In genomic region chr5:34271743-34272142, GRCm38 (mm10) we compare ENCODE assay signal across 8 mouse cellular contexts. TPM values are rescaled to one million over a fixed set of nuclear protein-coding genes. Genes with fewer than 3 reads are reported as not detected.
DNase-seq lines count a peak whose midpoint lies in the region; ATAC-seq and TF ChIP-seq lines count a peak whose summit lies in the region.
"Had no signal": no experiment of that assay in that cellular context is flagged by ENCODE, and none has a peak within 500 bp of the region (broad histone marks: within the 10 kb centered on the region; RNA-seq: fewer than 3 reads in every experiment).

No protein-coding gene starts in this region.

- no peak overlapping the region for H3K4me3 ChIP-seq in kidney, embryonic 16.5 days (ENCODE audit: low read length)
- H3K4me3 ChIP-seq in MEL (ENCODE audit: control insufficient read depth in 1 of 2, insufficient read depth in 1 of 2, low read depth in 2 of 2, low read length in 2 of 2), result no peak overlapping the region
- H3K4me3 ChIP-seq in bone marrow macrophage, adult 2 months (ENCODE audit: insufficient read depth, low read length), result no peak overlapping the region
- H3K4me3 ChIP-seq in liver, adult 2 months (ENCODE audit: insufficient read depth, low read depth, low read length), result no peak overlapping the region
- H3K4me3 ChIP-seq in stomach, postnatal 0 days (ENCODE audit: low read depth, low read length), result no peak overlapping the region

- TF ChIP-seq EP300 in MEL (IDR thresholded peaks at IDR 0.05; ENCODE audit: low read depth in 1 of 2, low read length in 2 of 2), result no peak
- no peak for TF ChIP-seq EP300 in stomach, postnatal 0 days (optimal IDR thresholded peaks at IDR 0.05)

- peak; percentile 30 for DNase-seq in kidney, adult 9 months
- DNase-seq in MEL (ENCODE audit: low read depth, low spot score), result peak; percentile 87
- DNase-seq in liver, adult 2 months (ENCODE audit: extremely low read depth, low read depth, low spot score), result peak; percentile 33
- DNase-seq in stomach, postnatal 0 days (ENCODE audit: low spot score), result peak; percentile 53
- no peak for DNase-seq in ovary, postnatal 36 days (ENCODE audit: low spot score)

- H3K4me2 ChIP-seq in kidney, embryonic 16.5 days (replicated peaks; ENCODE audit: low read depth, low read length), result no peak overlapping the region
- H3K4me2 ChIP-seq in stomach, postnatal 0 days (replicated peaks; ENCODE audit: low read depth), result no peak overlapping the region

- no peaks in the 10 kb centered on the region for H3K36me3 ChIP-seq in kidney, embryonic 16.5 days (ENCODE audit: insufficient read depth, low read length)
- no peaks in the 10 kb centered on the region for H3K36me3 ChIP-seq in MEL (ENCODE audit: control insufficient read depth in 1 of 2, insufficient read depth in 2 of 2, low read length in 2 of 2)
- no peaks in the 10 kb centered on the region for H3K36me3 ChIP-seq in liver, adult 2 months (ENCODE audit: control insufficient read depth, insufficient read depth, low read length)
- no peaks in the 10 kb centered on the region for H3K36me3 ChIP-seq in stomach, postnatal 0 days (ENCODE audit: control insufficient read depth, insufficient read depth, low read length)

- no peaks in the 10 kb centered on the region for H3K79me2 ChIP-seq in MEL (ENCODE audit: control insufficient read depth, insufficient read depth, low read length, poor library complexity)
- H3K79me2 ChIP-seq in liver, adult 2 months (ENCODE audit: control insufficient read depth, insufficient read depth, low read length), result no peaks in the 10 kb centered on the region

- TF ChIP-seq POLR2A in MEL (IDR thresholded peaks at IDR 0.05; ENCODE audit: control insufficient read depth in 1 of 2, insufficient read depth in 1 of 2, low read depth in 1 of 2, low read length in 2 of 2, poor library complexity in 1 of 2), result no peak
- no peak for TF ChIP-seq POLR2A in bone marrow macrophage, adult 2 months (IDR thresholded peaks at IDR 0.05; ENCODE audit: borderline replicate concordance, low read depth, low read length)
- no peak for TF ChIP-seq POLR2A in liver, adult 2 months (IDR thresholded peaks at IDR 0.05; ENCODE audit: extremely low read depth, insufficient read depth, low read length)

- no peaks in the 10 kb centered on the region for H3K4me1 ChIP-seq in kidney, embryonic 16.5 days (ENCODE audit: insufficient read depth, low read length)
- H3K4me1 ChIP-seq in MEL (ENCODE audit: control insufficient read depth in 1 of 2, insufficient read depth in 2 of 2, low read length in 2 of 2), result peaks cover 0 to 10% of the 10 kb centered on the region in 2 experiments; a peak in 1 of 4 replicates
- no peaks in the 10 kb centered on the region for H3K4me1 ChIP-seq in bone marrow macrophage, adult 2 months (ENCODE audit: control insufficient read depth, insufficient read depth, low read length)
- no peaks in the 10 kb centered on the region for H3K4me1 ChIP-seq in liver, adult 2 months (ENCODE audit: control insufficient read depth, insufficient read depth, low read length)
- no peaks in the 10 kb centered on the region; the same call in 1 of the 2 replicates for H3K4me1 ChIP-seq in stomach, postnatal 0 days (replicated peaks; ENCODE audit: control insufficient read depth, insufficient read depth)

- H3K9ac ChIP-seq in kidney, embryonic 16.5 days (replicated peaks; ENCODE audit: low read length), result no peak overlapping the region
- no peak overlapping the region for H3K9ac ChIP-seq in MEL (ENCODE audit: control insufficient read depth, low read depth, low read length, poor library complexity, severe bottlenecking)
- H3K9ac ChIP-seq in liver, adult 2 months (ENCODE audit: low read depth, low read length), result no peak overlapping the region
- no peak overlapping the region for H3K9ac ChIP-seq in stomach, postnatal 0 days (ENCODE audit: low read length)

- H3K9me3 ChIP-seq in kidney, embryonic 16.5 days (ENCODE audit: low read length), result no peaks in the 10 kb centered on the region
- H3K9me3 ChIP-seq in MEL (replicated peaks; ENCODE audit: insufficient read depth, low read length), result no peaks in the 10 kb centered on the region
- no peaks in the 10 kb centered on the region for H3K9me3 ChIP-seq in stomach, postnatal 0 days (ENCODE audit: control insufficient read depth, low read length)

- TF ChIP-seq RAD21 in MEL (IDR thresholded peaks at IDR 0.05; ENCODE audit: low read depth, low read length), result peak; percentile 82

- 26% methylated on average over 4 of the region's 4 CpGs for WGBS in kidney, embryonic 16.5 days
- 30% methylated on average over 4 of the region's 4 CpGs for WGBS in liver, adult 2 months
- 24% methylated on average over 4 of the region's 4 CpGs for WGBS in stomach, postnatal 0 days

- H3K27ac ChIP-seq in kidney, embryonic 16.5 days (ENCODE audit: low read length), result no peak overlapping the region
- no peak overlapping the region for H3K27ac ChIP-seq in MEL (ENCODE audit: control insufficient read depth, low read depth, low read length)
- no peak overlapping the region for H3K27ac ChIP-seq in bone marrow macrophage, adult 2 months (ENCODE audit: insufficient read depth, low read depth, low read length)
- H3K27ac ChIP-seq in liver, adult 2 months (replicated peaks; ENCODE audit: insufficient read depth, low read depth, low read length), result no peak overlapping the region
- no peak overlapping the region for H3K27ac ChIP-seq in stomach, postnatal 0 days (replicated peaks)

- no peak for ATAC-seq in kidney, embryonic 16.5 days (ENCODE audit: low FRiP score, low TSS enrichment)
- ATAC-seq in stomach, postnatal 0 days (ENCODE audit: low FRiP score, low TSS enrichment), result no peak

- no peaks in the 10 kb centered on the region for H3K27me3 ChIP-seq in kidney, embryonic 16.5 days (ENCODE audit: insufficient read depth, low read length)
- H3K27me3 ChIP-seq in MEL (ENCODE audit: control insufficient read depth in 1 of 2, insufficient read depth in 2 of 2, low read length in 2 of 2), result peaks cover 0 to under 1% of the 10 kb centered on the region in 2 experiments
- H3K27me3 ChIP-seq in liver, adult 2 months (ENCODE audit: control insufficient read depth, insufficient read depth, low read length), result no peaks in the 10 kb centered on the region
- H3K27me3 ChIP-seq in stomach, postnatal 0 days (ENCODE audit: control insufficient read depth, insufficient read depth, low read length), result no peaks in the 10 kb centered on the region

- TF ChIP-seq CTCF in MEL (IDR thresholded peaks at IDR 0.05 in 2 of 3, conservative IDR thresholded peaks at IDR 0.05 in 1 of 3; ENCODE audit: control insufficient read depth in 1 of 3, insufficient read depth in 1 of 3, low read depth in 2 of 3, low read length in 3 of 3, poor library complexity in 1 of 3, severe bottlenecking in 1 of 3), result peak; percentile 83 to 98 (median 86)
- TF ChIP-seq CTCF in bone marrow macrophage, adult 2 months (IDR thresholded peaks at IDR 0.05; ENCODE audit: low read depth, low read length), result peak; percentile 45
- peak; percentile 87 for TF ChIP-seq CTCF in liver, adult 2 months (IDR thresholded peaks at IDR 0.05; ENCODE audit: low read depth, low read length)
- peak; percentile 71 for TF ChIP-seq CTCF in stomach, postnatal 0 days (IDR thresholded peaks at IDR 0.05; ENCODE audit: low read depth)

TF ChIP-seq in MEL, 35 proteins besides CTCF, POLR2A, EP300 and RAD21 (continues in another document):
- TF ChIP-seq SIN3A (IDR thresholded peaks at IDR 0.05; ENCODE audit: low read length) (0 out of 2 replicates have a peak, but pooled peaks have one; percentile 33), E2F4 (IDR thresholded peaks at IDR 0.05; ENCODE audit: borderline replicate concordance, low read depth, low read length) (no peak), TAL1 (IDR thresholded peaks at IDR 0.05; ENCODE audit: low read length) (no peak), JUND (IDR thresholded peaks at IDR 0.05; ENCODE audit: low read depth, low read length) (no peak), ZMIZ1 (IDR thresholded peaks at IDR 0.05; ENCODE audit: low read depth, low read length) (no peak), MYC (IDR thresholded peaks at IDR 0.05; ENCODE audit: low read depth, low read length) (peak; percentile 96), TCF12 (IDR thresholded peaks at IDR 0.05; ENCODE audit: low read depth, low read length) (no peak), RCOR1 (IDR thresholded peaks at IDR 0.05; ENCODE audit: low read depth, low read length) (no peak), POLR2AphosphoS2 (IDR thresholded peaks at IDR 0.05; ENCODE audit: low read length) (no peak), ZKSCAN1 (IDR thresholded peaks at IDR 0.05; ENCODE audit: low read depth, low read length) (no peak), MAZ (IDR thresholded peaks at IDR 0.05; ENCODE audit: low read depth, low read length) (no peak), ETS1 (IDR thresholded peaks at IDR 0.05; ENCODE audit: low read depth, low read length) (no peak), CHD1 (IDR thresholded peaks at IDR 0.05; ENCODE audit: low read depth, low read length) (no peak), MAX (IDR thresholded peaks at IDR 0.05; ENCODE audit: low read length) (peak; percentile 85), USF1 (IDR thresholded peaks at IDR 0.05; ENCODE audit: low read depth, low read length) (peak; percentile 79), GATA1 (IDR thresholded peaks at IDR 0.05; ENCODE audit: low read depth, low read length) (no peak), MXI1 (IDR thresholded peaks at IDR 0.05; ENCODE audit: low read depth, low read length) (peak; percentile 87), CHD2 (IDR thresholded peaks at IDR 0.05; ENCODE audit: low read length) (no peak), ZNF384 (IDR thresholded peaks at IDR 0.05; ENCODE audit: low read depth, low read length) (no peak)

RNA-seq across cellular contexts. Expression of gene Zfyve28, which starts 16.5 kb away (rescaled TPM):
- polyA plus RNA-seq in kidney, embryonic 16.5 days (2015; fragmentation: Nextera tagmentation; extraction: Ambion mirVana), result 0.21 and 0.34 TPM in 2 replicates
- 0.10 and 0.12 TPM in 2 replicates for total RNA-seq in MEL (2012; rRNA removed)
- polyA plus RNA-seq in MEL (2012; ENCODE audit: insufficient read depth in 1 of 2, insufficient read length in 2 of 2, low read depth in 1 of 2, low replicate concordance in 2 of 2, missing spikeins in 1 of 2), result under 1 TPM in 1 of 2 experiments, not detected in 1; 0.14 TPM
- 41.2 and 50.9 TPM in 2 replicates for polyA plus RNA-seq in bone marrow macrophage, adult 2 months (2012; ENCODE audit: insufficient read depth, insufficient read length, missing spikeins)
- total RNA-seq in liver, adult 2 months (2014; rRNA removed), result 0.07 TPM in 1 of 2 replicates, not detected in the other
- 0.15 TPM in 1 of 2 replicates, not detected in the other for polyA plus RNA-seq in liver, adult 2 months (2012; rRNA removed)
- polyA plus RNA-seq in stomach, postnatal 0 days (2015; fragmentation: Nextera tagmentation; extraction: Ambion mirVana), result 0.27 and 0.29 TPM in 2 replicates

RNA-seq across cellular contexts. Expression of gene Cfap99, which starts 16.7 kb away (rescaled TPM):
- not detected in 2 replicates for polyA plus RNA-seq in kidney, embryonic 16.5 days (2015; fragmentation: Nextera tagmentation; extraction: Ambion mirVana)
- not detected in 2 replicates for total RNA-seq in MEL (2012; rRNA removed)
- polyA plus RNA-seq in MEL (2012; ENCODE audit: insufficient read depth in 1 of 2, insufficient read length in 2 of 2, low read depth in 1 of 2, low replicate concordance in 2 of 2, missing spikeins in 1 of 2), result not detected
- polyA plus RNA-seq in bone marrow macrophage, adult 2 months (2012; ENCODE audit: insufficient read depth, insufficient read length, missing spikeins), result not detected in 2 replicates
- not detected in 2 replicates for total RNA-seq in liver, adult 2 months (2014; rRNA removed)
- not detected in 2 replicates for polyA plus RNA-seq in liver, adult 2 months (2012; rRNA removed)
- polyA plus RNA-seq in stomach, postnatal 0 days (2015; fragmentation: Nextera tagmentation; extraction: Ambion mirVana), result 0.04 TPM in 1 of 2 replicates, not detected in the other
- total RNA-seq: heart, adult 18-20 months had no signal

Comparison
In these comparisons a context has a peak if more than half of its experiments do, and no peak if none do; other contexts are left out.
1. RNA of gene Zfyve28, which starts 16.5 kb away (polyA plus RNA-seq): 41.2 to 50.9 TPM in bone marrow macrophage, adult 2 months; 0.21 to 0.34 TPM in kidney, embryonic 16.5 days, 0.27 to 0.29 TPM in stomach, postnatal 0 days, 0.15 TPM in liver, adult 2 months and 0.14 TPM in MEL; every median in the first group is over 10 times any median in the second.
2. Peak in every context shown above with its lines, with median percentiles within 50 percentile points of each other: CTCF ChIP-seq.